Mouse (Mus musculus): ENCODE data around the gene Ear14.

GRCm38 (mm10) chr14:51253569-51253968 lies 50.4 kb downstream of the Ear14 start:
- TF ChIP-seq RAD21 (IDR thresholded peaks at IDR 0.05; ENCODE audit: low read depth, low read length) (no peak), EP300 (IDR thresholded peaks at IDR 0.05; ENCODE audit: low read depth in 1 of 2, low read length in 2 of 2) (no peak), GATA1 (IDR thresholded peaks at IDR 0.05; ENCODE audit: low read depth, low read length) (no peak), NRF1 (IDR thresholded peaks at IDR 0.05; ENCODE audit: insufficient read depth, low read depth, low read length, poor library complexity, severe bottlenecking) (no peak), TAL1 (IDR thresholded peaks at IDR 0.05; ENCODE audit: low read length) (no peak), MAFK (IDR thresholded peaks at IDR 0.05; ENCODE audit: borderline replicate concordance, low read depth, low read length) (no peak), ZNF384 (IDR thresholded peaks at IDR 0.05; ENCODE audit: low read depth, low read length) (no peak), ZKSCAN1 (IDR thresholded peaks at IDR 0.05; ENCODE audit: low read depth, low read length) (no peak), E2F4 (IDR thresholded peaks at IDR 0.05; ENCODE audit: borderline replicate concordance, low read depth, low read length) (no peak), MAX (IDR thresholded peaks at IDR 0.05; ENCODE audit: low read length) (no peak), TBP (IDR thresholded peaks at IDR 0.05; ENCODE audit: low read depth, low read length) (no peak), USF1 (IDR thresholded peaks at IDR 0.05; ENCODE audit: low read depth, low read length) (no peak), USF2 (IDR thresholded peaks at IDR 0.05; ENCODE audit: borderline replicate concordance in 1 of 2, insufficient read depth in 1 of 2, low read depth in 1 of 2, low read length in 2 of 2) (no peak)
